Mouse (Mus musculus) heart, embryonic 12.5 days (tissue): ENCODE results near the gene Gm49337. TPM values are rescaled to one million over a fixed set of nuclear protein-coding genes. Genes with fewer than 3 reads are reported as not detected.

Experiments
- ATAC-seq: fragments of 200-750 bp; cut with Nextera tagmentation; 2 replicates; pipeline ENCODE4 v1.8.0; 2017; ENCODE audit warnings: moderate TSS enrichment, moderate library complexity; ENCODE audit not compliant: insufficient number of reproducible peaks, low FRiP score
- H3K27ac ChIP-seq: fragments of 300-500 bp; sonication (generic); 2 replicates; pipeline ENCODE4 v1.5.1; 2016; ENCODE audit warnings: mild to moderate bottlenecking, moderate library complexity; ENCODE audit not compliant: poor library complexity, severe bottlenecking
- H3K27me3 ChIP-seq: fragments of 300-500 bp; sonication (generic); replicated peaks from 2 replicates; pipeline ENCODE4 v1.6.1; 2016; ENCODE audit warnings: mild to moderate bottlenecking, moderate library complexity
- H3K36me3 ChIP-seq: fragments of 300-500 bp; sonication (generic); 2 replicates; pipeline ENCODE4 v1.6.1; 2016; ENCODE audit warnings: mild to moderate bottlenecking, moderate library complexity
- H3K4me1 ChIP-seq: fragments of 300-500 bp; sonication (generic); replicated peaks from 2 replicates; pipeline ENCODE4 v1.6.1; 2016; ENCODE audit warnings: mild to moderate bottlenecking
- H3K4me2 ChIP-seq: fragments of 300-500 bp; sonication (generic); 2 replicates; pipeline ENCODE4 v1.6.1; 2016; ENCODE audit warnings: mild to moderate bottlenecking, moderate library complexity
- H3K4me3 ChIP-seq: fragments of 300-500 bp; sonication (generic); 2 replicates; pipeline ENCODE4 v1.5.1; 2016; ENCODE audit warnings: mild to moderate bottlenecking
- H3K9ac ChIP-seq: fragments of 300-500 bp; sonication (generic); 2 replicates; pipeline ENCODE4 v1.6.1; 2016; ENCODE audit warnings: mild to moderate bottlenecking, moderate library complexity
- H3K9me3 ChIP-seq: fragments of 300-500 bp; sonication (generic); replicated peaks from 2 replicates; pipeline ENCODE4 v1.6.1; 2016; ENCODE audit warnings: mild to moderate bottlenecking, moderate library complexity
- WGBS: fragments of 180-500 bp; shearing (Covaris S2); methylation state at CpG from one replicate; pipeline ENCODE4 v1.1.7; 2016; 5-methylcytosine and 5-hydroxymethylcytosine counted together
- polyA plus RNA-seq: library from polyadenylated mRNA; unstranded; fragments of >200 nt; fragmentation: Nextera tagmentation; extraction: Ambion mirVana; gene quantifications from 2 replicates; pipeline ENCODE4 v1.2.1, GENCODE M21; 2016

Gm49337 gene
- polyA plus RNA-seq, 1 experiment from 2014 or later, result not detected

- H3K9me3 ChIP-seq, result no peaks in the 10 kb centered on the region
- H3K27me3 ChIP-seq, result no peaks in the 10 kb centered on the region
- no peak overlapping the region for H3K9ac ChIP-seq
- no peak overlapping the region for H3K27ac ChIP-seq
- no peak for ATAC-seq
- no peak overlapping the region for H3K4me3 ChIP-seq
- WGBS, result 81% methylated on average over 2 of the region's 2 CpGs
- peaks cover 25% of the 10 kb centered on the region for H3K4me1 ChIP-seq
- H3K4me2 ChIP-seq, result no peak overlapping the region
- H3K36me3 ChIP-seq, result peaks cover 15% of the 10 kb centered on the region
These were observed 8.2 kb upstream of the Gm49337 start for GRCm38 (mm10) chr4:116164759-116165554.

GRCm38 (mm10) chr4:116165708-116166407, 7.3 kb upstream of the Gm49337 start:
- no peak overlapping the region for H3K27ac ChIP-seq
- no peak for ATAC-seq
- 70% methylated on average over 8 of the region's 8 CpGs for WGBS

DNA sequence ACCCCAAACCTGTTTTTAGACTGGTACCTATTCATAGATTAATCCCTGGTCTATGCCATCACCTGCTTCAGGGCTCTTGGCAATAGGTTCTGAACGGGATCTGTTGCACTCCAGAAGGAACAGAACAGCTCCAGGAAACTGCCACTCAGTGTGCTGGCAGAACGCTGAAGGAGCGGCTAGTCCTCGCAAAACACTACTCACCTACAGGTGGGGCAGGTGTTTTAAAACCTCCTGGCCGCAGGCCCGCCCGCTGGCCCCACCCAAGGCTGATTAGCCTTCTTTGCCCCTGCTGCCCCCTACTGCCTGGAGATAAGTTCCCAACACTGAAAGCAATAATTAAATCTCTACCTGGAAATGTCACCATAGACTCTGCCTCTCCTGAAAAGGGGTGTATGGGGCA, 5.8 kb upstream of the Gm49337 start, which contains the start of gene Tspan1:
Gene Tspan1, minus strand, starts transcription at position 198 of the 400 bp plus-strand sequence.
- H3K27me3 ChIP-seq, result no peaks in the 10 kb centered on the region
- H3K4me3 ChIP-seq, result no peak within 1 kb of the TSS
- H3K4me2 ChIP-seq, result no peak within 1 kb of the TSS
- peaks cover 11% of the 10 kb centered on the region for H3K4me1 ChIP-seq
- no peaks in the 10 kb centered on the region for H3K9me3 ChIP-seq
- no peak for ATAC-seq
- no peak within 1 kb of the TSS for H3K9ac ChIP-seq
- WGBS, result 25% methylated on average over 7 of the region's 7 CpGs
- no peaks in the 10 kb centered on the region for H3K36me3 ChIP-seq
- no peak within 1 kb of the TSS for H3K27ac ChIP-seq

More at GRCm38 (mm10) chr4:116165708-116166407, 7.3 kb upstream of the Gm49337 start:
- Histone ChIP-seq H3K4me1 (peaks cover 16% of the 10 kb centered on the region), H3K4me3 (no peak overlapping the region), H3K27me3 (no peaks in the 10 kb centered on the region), H3K9me3 (no peaks in the 10 kb centered on the region), H3K9ac (no peak overlapping the region), H3K36me3 (peaks cover 6% of the 10 kb centered on the region; the same call in 1 of the 2 replicates), H3K4me2 (no peak overlapping the region)

DNA sequence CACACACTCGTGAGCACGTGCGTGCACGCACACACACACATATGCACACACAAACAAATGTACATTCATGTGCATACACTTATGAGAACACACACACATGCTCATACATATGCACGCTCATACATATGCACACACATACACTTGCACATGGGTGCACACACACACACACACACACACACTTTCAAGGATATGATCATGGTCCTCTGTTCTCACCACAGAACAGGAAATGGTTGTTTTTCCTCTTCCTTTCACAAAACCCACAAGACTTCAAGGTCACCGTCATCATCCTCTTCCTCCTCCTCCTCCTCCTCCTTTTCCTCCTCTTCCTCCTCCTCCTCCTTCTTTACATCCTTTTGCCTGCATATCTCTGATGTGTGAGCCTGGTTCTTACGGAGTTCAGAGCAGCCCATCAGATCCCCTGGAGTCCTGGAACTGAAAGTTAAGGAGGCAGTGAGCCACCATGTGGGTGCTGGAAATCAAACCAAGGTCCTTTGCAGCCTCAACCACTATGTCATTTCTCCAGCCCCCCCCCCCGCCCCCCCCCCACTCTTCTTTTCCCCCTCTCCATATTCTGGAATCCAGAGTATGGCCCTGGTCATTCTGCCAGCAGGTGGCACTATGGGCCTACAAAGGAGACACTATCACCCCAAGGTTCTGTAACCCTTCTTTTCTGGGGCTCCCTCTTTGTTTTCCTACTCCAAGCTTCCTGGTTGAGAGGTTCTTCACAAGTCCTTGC, 4.4 kb upstream of the Gm49337 start:
- no peak overlapping the region for H3K9ac ChIP-seq
- H3K4me3 ChIP-seq, result no peak overlapping the region
- no peaks in the 10 kb centered on the region for H3K27me3 ChIP-seq
- no peaks in the 10 kb centered on the region for H3K36me3 ChIP-seq
- no peak for ATAC-seq
- H3K4me1 ChIP-seq, result peaks cover 10% of the 10 kb centered on the region
- WGBS, result 73% methylated on average over 7 of the region's 8 CpGs
- H3K9me3 ChIP-seq, result no peaks in the 10 kb centered on the region
- H3K27ac ChIP-seq, result no peak overlapping the region
- no peak overlapping the region; the same call in 1 of the 2 replicates for H3K4me2 ChIP-seq

DNA sequence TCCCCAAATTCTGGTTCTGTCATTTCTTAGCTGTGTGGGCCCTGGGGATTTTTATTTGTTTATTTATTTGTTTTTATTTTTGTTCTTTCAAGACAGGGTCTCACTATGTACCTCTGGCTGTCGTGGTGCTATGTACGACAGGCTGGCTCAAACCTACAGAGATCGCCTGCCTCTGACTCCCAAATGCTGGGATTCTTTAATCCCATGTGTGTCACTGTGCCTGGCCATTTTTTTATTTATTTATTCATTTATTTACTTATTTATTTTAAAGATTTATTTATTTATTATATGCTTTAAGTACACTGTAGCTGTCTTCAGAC, 3.9 kb upstream of the Gm49337 start:
- Histone ChIP-seq H3K4me3 (no peak overlapping the region), H3K36me3 (no peaks in the 10 kb centered on the region), H3K27me3 (no peaks in the 10 kb centered on the region), H3K4me2 (no peak overlapping the region), H3K9ac (no peak overlapping the region), H3K9me3 (no peaks in the 10 kb centered on the region), H3K27ac (no peak overlapping the region), H3K4me1 (peaks cover 16% of the 10 kb centered on the region)
- no peak for ATAC-seq
- 61% methylated on average over 3 of the region's 3 CpGs for WGBS

- peaks cover 43% of the 10 kb centered on the region for H3K4me1 ChIP-seq
- no peak overlapping the region for H3K4me2 ChIP-seq
- no peaks in the 10 kb centered on the region for H3K27me3 ChIP-seq
- ATAC-seq, result no peak
- no peak overlapping the region for H3K27ac ChIP-seq
- H3K9me3 ChIP-seq, result no peaks in the 10 kb centered on the region
- no peak overlapping the region for H3K9ac ChIP-seq
- 85% methylated on average over 4 of the region's 4 CpGs for WGBS
- H3K4me3 ChIP-seq, result no peak overlapping the region
- H3K36me3 ChIP-seq, result no peaks in the 10 kb centered on the region
These were observed 568 bp downstream of the Gm49337 start for GRCm38 (mm10) chr4:116173752-116174151.

- ATAC-seq, result peak; percentile 68
- H3K4me1 ChIP-seq, result peaks cover 43% of the 10 kb centered on the region
- H3K9ac ChIP-seq, result peak overlapping the region; percentile 55; the same call in 1 of the 2 replicates
- H3K4me2 ChIP-seq, result peak overlapping the region; percentile 17; the same call in 1 of the 2 replicates
- H3K4me3 ChIP-seq, result no peak overlapping the region
- peak overlapping the region; percentile 90 for H3K27ac ChIP-seq
- no peaks in the 10 kb centered on the region for H3K36me3 ChIP-seq
- no peaks in the 10 kb centered on the region for H3K9me3 ChIP-seq
- WGBS, result 17% methylated on average over 6 of the region's 6 CpGs
- no peaks in the 10 kb centered on the region for H3K27me3 ChIP-seq
These were observed 1.4 kb downstream of the Gm49337 start for GRCm38 (mm10) chr4:116174466-116175116.

DNA sequence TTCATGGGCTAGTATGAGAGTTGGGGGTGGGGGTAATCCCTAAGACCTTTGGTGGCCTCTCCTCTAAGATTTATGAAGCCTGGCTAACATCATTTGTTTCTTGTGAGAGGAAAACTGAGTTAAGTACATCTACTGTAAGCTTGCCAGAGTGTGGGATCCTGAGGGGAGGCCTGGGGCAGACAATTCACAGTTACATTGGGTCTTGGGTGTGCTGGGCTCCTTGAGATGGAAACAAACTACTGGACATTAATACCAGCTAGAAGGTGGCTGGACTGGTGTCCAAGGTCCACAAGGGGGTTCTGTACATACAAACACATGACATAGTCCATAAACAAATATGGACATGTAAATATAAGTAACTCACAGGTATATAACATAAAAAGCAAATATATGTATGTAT, 2.0 kb downstream of the Gm49337 start:
- Histone ChIP-seq H3K4me3 (no peak overlapping the region), H3K27me3 (no peaks in the 10 kb centered on the region), H3K9me3 (no peaks in the 10 kb centered on the region), H3K4me1 (peaks cover 43% of the 10 kb centered on the region), H3K36me3 (no peaks in the 10 kb centered on the region), H3K9ac (no peak overlapping the region), H3K27ac (peak overlapping the region; percentile 90), H3K4me2 (no peak overlapping the region)
- ATAC-seq, result no peak

DNA sequence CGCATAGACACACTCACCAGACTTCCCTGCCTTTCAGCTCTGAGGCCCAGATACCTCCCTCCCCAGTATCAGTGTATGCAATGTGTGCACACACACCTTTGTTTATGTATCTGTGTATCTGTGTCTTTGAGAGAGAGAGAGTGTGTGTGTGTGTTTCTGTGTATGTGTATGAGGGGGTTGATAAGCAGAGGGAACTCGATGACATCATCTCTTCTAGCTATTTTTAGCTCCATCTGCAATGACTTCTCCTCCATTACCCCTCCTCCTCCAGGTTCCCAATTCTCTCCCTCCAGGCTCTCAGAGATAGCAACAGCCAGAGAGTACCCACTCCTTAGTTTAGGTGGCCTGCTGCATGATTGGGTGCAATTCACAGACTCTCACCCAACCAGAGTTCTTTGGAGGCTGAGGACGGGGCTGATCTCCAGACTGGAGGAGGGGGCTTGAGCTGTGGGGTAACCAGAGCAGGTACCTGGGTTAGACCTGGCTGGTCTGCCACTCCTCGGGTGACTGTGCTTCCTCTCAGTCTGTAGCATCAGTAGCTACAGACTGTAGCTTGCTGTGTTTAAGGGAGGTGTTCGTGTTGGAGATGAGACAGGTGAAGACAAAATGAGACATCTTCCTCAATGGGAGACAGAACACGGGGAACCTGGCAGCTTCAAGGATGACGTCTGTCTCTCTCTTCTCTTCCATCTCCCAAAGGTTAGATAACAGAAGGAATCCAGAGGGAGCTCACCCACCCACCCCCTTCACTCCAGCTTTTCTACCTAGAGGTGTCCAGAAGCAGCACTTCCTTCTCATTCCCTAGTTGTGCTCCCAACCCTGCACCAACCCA, 2.7 kb downstream of the Gm49337 start:
- Histone ChIP-seq H3K9ac (peak overlapping the region; percentile 66), H3K4me2 (peak overlapping the region; percentile 64), H3K4me1 (peaks cover 43% of the 10 kb centered on the region), H3K27me3 (no peaks in the 10 kb centered on the region), H3K27ac (peak overlapping the region; percentile 90), H3K4me3 (peak overlapping the region; percentile 34), H3K36me3 (no peaks in the 10 kb centered on the region), H3K9me3 (no peaks in the 10 kb centered on the region)
- peak; percentile 40 for ATAC-seq
- WGBS, result 31% methylated on average over 7 of the region's 7 CpGs

DNA sequence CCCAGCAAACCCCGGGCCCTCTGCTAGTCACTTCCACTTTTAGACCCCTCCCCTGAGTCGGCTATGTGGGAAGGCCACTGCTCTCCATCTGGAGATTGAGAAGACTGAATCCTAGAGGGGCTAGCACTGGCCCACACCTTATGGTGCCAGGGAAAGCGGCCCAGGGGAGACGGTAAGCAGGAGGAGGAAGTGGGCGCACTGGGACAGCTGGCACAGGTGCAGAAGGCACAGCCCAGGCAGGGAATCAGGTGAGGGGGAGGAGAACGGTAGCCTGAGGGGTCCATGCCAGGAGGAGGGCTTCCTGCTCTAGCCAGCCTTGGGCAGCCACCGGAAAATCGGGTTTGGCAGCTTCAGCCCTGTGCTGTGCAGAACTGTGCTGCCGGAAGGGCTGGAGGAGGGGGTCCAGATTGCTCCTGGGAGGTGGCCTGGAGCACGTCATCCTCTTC, 3.4 kb downstream of the Gm49337 start:
- Histone ChIP-seq H3K9ac (peak overlapping the region; percentile 66), H3K27me3 (no peaks in the 10 kb centered on the region), H3K4me2 (peak overlapping the region; percentile 64), H3K4me3 (peak overlapping the region; percentile 34), H3K9me3 (no peaks in the 10 kb centered on the region), H3K36me3 (no peaks in the 10 kb centered on the region), H3K27ac (peak overlapping the region; percentile 90), H3K4me1 (peaks cover 43% of the 10 kb centered on the region)
- 15% methylated on average over 10 of the region's 10 CpGs for WGBS
- ATAC-seq, result peak; percentile 62
